Mouse (Mus musculus): Measurements from ENCODE around the gene Itprid2.

- TF ChIP-seq CTCF (IDR thresholded peaks at IDR 0.05), result no peak
- TF ChIP-seq EP300 (IDR thresholded peaks at IDR 0.05), result no peak
Observed at GRCm38 (mm10) chr2:79638924-79639323, 3.8 kb downstream of the Itprid2 start.

Data from lung, postnatal 0 days (tissue).